Mouse (Mus musculus) cerebellum, postnatal 36 days (tissue): ENCODE data around the gene Gm17693.
"Not testable (repeated sequence)": the region's sequence is repeated elsewhere in the genome, so short reads cannot be mapped to it uniquely, and the experiment has no call there.

Source experiments
- DNase-seq, 2 experiments: peaks; one replicate each; pipeline ENCODE4 v3.0.0; 2021 to 2022; ENCODE audit warnings: mixed read lengths in 2 of 2

Gm17693 gene

DNA sequence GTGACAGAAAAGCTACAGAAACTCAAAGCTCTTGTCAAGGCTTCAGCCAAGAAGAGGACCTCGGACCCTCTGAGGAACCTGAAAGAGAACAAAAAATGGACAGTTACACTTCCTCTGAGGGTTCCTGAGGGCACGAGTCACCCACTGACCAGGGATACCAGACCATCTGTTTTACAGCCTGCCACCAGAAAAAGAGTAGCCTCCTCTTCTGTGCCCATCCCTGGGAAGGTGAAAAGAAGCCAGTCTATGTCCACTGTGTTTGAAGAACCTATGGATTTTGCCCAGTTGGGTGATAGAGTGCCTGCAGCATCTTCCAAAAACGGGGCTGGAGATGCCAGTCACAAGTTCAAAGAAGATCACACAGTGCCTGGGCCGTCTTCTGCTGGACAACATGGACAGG, at the start of gene Gm17693:
Gene Gm17693, plus strand, starts transcription at position 301 of the 400 bp plus-strand sequence.
- not testable (repeated sequence) for DNase-seq
